Mouse (Mus musculus) embryo, embryonic 10.5 days (tissue): ENCODE measurements around the gene Osbpl11.

Experiments
- DNase-seq: peaks from one replicate; pipeline ENCODE4 v3.0.0-alpha.2; 2015; ENCODE audit warnings: low spot score

Gene Osbpl11

DNA sequence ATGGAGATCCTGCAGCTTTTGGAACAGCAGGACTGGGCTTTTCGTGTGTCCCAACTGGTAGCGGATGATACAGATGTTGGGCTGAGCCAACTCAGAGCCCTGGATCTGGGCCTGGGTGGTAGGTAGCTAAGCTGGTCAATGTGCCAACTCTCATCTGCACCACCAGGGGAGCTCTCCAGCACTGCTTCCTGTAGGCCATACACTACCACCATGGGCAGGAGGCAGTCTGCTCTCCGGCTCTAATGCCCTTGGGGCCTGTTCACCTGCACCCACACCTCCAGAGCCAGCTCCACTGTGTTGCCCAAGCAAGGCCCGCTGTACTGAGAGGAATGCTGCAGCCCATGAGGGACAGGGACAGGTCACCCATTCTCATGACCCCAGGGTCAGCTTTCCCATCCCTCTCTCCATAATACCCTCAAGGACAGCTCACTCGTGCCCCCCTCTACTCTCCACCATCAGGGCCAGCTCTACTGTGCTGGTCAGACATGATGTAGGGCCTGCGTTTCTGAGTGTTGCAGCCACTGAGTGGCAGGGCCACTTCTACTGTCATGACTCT is 59.3 kb downstream of the Osbpl11 start:
- peak; percentile 4 for DNase-seq

DNA sequence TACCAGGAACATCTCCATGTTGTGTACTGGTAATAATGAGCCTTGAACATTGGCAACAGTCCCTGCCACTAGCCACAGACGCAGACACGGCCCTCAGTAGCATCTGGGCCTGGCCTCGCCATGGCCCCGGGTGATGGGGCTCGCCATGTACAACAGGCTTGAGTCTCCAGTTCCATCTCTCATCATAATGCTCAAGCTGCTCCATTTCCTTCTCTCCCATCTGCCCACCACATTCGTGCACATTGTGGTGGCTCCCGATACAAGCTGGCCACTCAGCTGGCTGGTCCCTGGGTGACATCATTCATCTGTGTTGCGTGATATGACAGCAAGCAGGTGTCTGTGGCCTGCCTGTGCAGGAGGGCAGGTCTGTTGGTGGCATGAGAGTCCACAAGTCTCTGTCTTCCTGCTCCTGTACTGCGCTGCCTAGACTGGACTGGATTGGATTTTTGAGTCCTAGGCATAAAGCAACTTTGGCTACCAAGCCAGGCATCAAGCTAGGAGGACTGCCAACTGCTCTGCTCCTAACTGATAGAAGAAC is 60.1 kb downstream of the Osbpl11 start:
- DNase-seq, result no peak

DNA sequence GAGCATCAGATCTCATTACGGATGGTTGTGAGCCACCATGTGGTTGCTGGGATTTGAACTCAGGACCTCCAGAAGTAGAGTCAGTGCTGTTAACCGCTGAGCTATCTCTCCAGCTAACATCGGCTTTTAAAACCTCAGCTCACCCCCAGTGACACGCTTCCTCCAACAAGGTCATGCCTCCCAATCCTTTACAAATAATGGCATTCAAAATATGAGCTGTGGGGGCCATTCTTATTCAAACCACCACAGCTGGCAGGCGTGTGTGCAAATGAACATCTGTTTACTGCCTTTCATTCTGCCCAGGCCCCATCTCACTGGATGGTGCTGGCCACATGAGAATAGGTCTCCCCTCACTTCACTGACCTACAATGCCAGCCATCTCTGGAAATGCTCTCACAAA is 61.7 kb downstream of the Osbpl11 start:
- no peak for DNase-seq

- DNase-seq, result no peak
Measured at GRCm38 (mm10) chr16:33247006-33247405, 62.1 kb downstream of the Osbpl11 start.

DNA sequence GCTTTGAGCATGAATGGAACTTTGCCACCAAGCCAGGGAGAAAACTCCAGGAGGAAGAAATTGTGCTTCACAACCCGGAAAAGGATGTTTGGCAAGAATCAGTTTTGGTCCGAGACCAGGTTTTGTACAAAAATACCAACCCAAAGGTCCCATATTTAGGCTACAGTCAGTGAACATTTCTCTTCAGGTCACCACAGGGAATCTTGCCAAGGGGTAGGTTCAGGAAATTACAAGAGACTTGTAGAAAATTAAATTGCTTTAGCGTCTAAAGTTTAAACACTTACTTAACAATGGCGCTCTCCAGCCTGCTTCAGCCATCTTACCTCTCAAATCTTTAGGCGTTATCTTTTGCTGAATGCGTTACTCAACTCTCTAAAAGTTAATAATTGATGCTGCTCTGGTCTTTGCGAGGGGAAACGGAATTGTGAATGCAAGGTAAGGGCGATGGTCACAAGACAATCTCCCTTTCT is 65.8 kb downstream of the Osbpl11 start:
- DNase-seq, result no peak

GRCm38 (mm10) chr16:33251194-33252051 is 66.6 kb downstream of the Osbpl11 start, which contains the start of gene Snx4:
Gene Snx4 (plus strand): TSS chr16:33251442.
- peak; percentile 98 for DNase-seq

DNA sequence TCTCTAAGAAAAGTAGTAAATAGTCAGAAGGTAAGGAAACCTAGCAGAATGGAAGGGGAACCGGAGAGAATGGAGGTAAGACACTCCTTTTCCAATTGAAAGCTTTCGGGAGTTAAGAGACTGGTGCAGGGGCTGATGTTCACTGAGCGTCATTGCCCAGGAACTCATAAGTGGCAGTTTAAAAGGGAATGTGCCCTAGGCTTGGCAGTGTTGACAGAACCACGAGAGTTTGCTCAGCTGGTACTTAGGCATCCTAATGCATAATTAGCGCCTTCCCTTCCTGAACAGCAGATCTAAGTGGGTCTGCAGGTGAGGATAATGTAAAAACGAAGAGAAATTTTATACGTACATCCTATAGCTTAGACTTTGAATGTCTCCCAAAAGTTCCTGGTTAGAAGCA is 70.7 kb downstream of the Osbpl11 start:
- DNase-seq, result no peak

- DNase-seq, result no peak
Measured at GRCm38 (mm10) chr16:33258530-33258929, 73.7 kb downstream of the Osbpl11 start.

GRCm38 (mm10) chr16:33259824-33260223 is 75.0 kb downstream of the Osbpl11 start:
- no peak for DNase-seq

- no peak for DNase-seq
Measured at GRCm38 (mm10) chr16:33260825-33261224, 76.0 kb downstream of the Osbpl11 start.

DNA sequence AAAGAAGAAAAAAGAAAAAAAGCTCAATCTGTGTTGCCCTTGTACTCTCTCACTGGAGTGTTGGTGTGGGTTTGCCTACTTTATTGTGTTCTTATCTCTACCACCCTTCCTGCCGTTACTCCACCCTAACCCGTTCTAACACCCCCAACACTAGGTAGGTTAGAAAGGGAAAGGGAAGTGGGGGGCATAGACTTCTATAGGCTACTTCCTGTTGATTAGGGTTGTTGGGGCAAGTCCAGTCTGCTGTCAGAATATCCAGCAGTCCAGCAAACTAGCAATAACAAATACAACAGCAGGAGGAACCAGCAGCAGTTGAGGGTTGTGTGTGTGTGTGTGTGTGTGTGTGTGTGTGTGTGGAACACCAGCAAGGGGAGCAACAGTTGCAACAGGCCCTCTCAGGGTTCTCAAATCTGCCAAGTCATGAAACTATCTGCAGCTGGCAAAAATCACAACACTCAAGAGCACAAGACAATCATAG is 76.8 kb downstream of the Osbpl11 start:
- DNase-seq, result no peak

- no peak for DNase-seq
Measured at GRCm38 (mm10) chr16:33262096-33262495, 77.2 kb downstream of the Osbpl11 start.

DNA sequence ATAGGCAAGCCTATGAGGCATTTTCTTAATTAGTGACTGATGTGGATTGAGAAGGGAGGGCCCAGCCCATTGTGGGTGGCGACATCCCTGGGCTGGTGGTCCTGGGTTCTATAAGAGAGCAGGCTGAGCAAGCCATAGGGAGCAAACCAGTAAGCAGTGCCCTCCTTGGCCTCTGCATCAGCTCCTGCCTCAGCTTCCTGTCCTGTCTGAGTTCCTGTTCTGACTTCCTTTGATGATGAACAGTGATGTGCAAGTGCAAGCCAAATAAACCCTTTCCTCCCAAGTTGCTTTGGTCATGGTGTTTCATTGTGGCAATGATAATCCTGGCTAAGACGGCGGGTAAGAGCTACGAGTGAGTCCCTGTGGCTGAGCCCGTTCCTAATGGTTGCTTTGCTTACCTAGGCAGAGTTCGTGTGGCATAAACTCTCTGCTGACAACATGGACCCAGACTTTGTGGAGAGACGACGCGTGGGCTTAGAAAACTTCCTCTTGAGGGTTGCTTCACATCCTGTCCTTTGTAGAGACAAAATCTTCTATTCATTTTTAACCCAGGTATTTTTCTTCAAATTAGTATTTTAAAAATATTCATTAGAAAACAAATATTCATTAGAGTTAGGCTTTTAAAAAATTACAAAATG is 82.9 kb downstream of the Osbpl11 start:
- DNase-seq, result no peak

DNA sequence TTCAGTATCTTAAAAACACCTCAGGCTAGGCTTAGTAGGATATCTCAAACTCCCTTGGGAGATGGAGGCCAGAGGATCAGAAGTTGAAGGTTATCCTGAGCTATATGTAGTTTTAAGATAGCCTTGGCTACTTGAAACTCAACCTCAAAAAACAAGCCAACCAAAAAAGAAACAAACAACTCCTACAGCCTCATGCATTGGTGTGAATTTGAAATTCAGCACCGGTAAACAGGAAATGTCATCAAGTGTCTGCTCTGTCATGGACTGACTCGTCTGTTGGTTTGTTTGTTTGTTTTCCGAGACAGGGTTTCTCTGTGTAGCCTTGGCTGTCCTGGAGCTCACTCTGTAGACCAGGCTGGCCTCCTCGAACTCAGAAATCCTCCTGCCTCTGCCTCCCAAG is 87.0 kb downstream of the Osbpl11 start:
- DNase-seq, result no peak

DNA sequence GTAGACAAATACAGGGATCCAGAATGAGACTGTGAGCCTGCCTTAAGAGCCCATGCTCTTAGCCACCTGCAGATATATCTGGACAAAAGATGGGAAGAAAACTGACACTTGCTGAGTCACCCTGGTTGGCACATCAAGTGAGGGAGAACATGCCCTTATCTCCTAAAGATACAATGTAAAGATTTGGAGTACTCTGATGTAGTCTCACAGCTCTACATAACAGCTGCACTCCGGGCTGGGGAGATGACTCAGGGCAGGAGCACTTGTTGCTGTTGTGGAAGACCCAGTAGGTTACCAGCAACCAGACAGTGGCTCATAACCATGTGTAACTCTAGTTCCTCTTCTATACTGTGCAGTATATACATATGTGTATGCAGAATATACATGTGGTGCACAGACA is 98.2 kb downstream of the Osbpl11 start:
- DNase-seq, result no peak

DNA sequence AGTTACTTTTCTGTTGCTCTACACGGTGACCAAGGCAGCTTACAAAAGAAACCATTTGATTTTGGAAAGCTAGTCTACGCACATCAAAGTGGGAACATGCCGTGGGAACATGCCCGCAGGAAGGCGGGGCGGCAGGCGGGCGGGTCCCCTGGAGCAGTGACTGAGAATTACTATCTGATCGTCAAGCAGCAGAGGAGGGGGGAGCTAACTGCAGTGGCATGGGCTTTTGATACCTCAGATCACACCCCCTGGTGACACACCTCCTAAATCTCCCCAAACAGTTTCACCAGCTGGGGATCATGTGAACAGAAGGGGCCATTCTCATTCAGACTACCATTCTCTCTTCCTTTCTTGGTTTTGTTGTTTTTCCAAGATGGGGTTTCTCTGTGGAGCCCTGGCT is 103.7 kb downstream of the Osbpl11 start:
- no peak for DNase-seq

GRCm38 (mm10) chr16:33289981-33290380 is 105.1 kb downstream of the Osbpl11 start:
- DNase-seq, result no peak

DNA sequence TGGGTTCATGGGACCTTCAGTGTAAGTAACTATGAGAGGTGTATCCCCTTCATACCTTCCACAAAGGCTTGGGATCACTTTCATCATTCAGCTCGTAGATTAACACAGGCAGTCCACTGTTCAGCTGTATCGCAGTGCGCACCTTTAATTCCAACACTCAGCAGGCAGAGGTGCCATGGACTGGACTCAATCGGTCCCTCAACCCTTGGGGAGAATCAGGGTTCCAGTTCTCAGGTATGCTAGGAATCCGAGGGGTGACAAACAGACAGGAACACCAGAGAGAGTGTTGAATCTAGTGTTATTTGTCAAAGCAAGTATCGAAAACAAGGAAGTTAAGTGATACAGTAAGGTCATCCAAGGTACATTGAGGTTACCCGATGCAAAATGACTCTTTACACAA is 107.4 kb downstream of the Osbpl11 start:
- DNase-seq, result no peak
